Mouse (Mus musculus): Measurements from ENCODE around the gene 4930402H24Rik. TPM values are rescaled to one million over a fixed set of nuclear protein-coding genes. Genes with fewer than 3 reads are reported as not detected.

4930402H24Rik gene
- polyA plus RNA-seq, 1 experiment = 18.0 TPM

GRCm38 (mm10) chr2:130663342-130663741 lies 242.9 kb downstream of the 4930402H24Rik start:
- peaks cover 4% of the 10 kb centered on the region for H3K36me3 ChIP-seq (ENCODE audit: control insufficient read depth, insufficient read depth, low read length, poor library complexity, severe bottlenecking)
- TF ChIP-seq CTCF (IDR thresholded peaks at IDR 0.05; ENCODE audit: low read depth, low read length) = no peak
- no peak for TF ChIP-seq EP300 (IDR thresholded peaks at IDR 0.05; ENCODE audit: insufficient read depth, low read depth, low read length)
- TF ChIP-seq POLR2A (IDR thresholded peaks at IDR 0.05; ENCODE audit: insufficient read depth, low read length) = no peak
- H3K4me1 ChIP-seq (ENCODE audit: control insufficient read depth, insufficient read depth, low read length) = no peaks in the 10 kb centered on the region
- H3K27me3 ChIP-seq (ENCODE audit: control insufficient read depth, insufficient read depth, low read length, poor library complexity, severe bottlenecking) = no peaks in the 10 kb centered on the region
- no peaks in the 10 kb centered on the region for H3K9me3 ChIP-seq (replicated peaks; ENCODE audit: control insufficient read depth, insufficient read depth, low read length, poor library complexity, severe bottlenecking)
- H3K9ac ChIP-seq (ENCODE audit: low read depth, poor library complexity, severe bottlenecking) = peak overlapping the region; percentile 87
- no peak overlapping the region for H3K27ac ChIP-seq (ENCODE audit: insufficient read depth, low read length)
- H3K4me3 ChIP-seq (ENCODE audit: low read depth, low read length) = peak overlapping the region; percentile 89

- Histone ChIP-seq H3K4me3 (ENCODE audit: low read depth, low read length) (no peak overlapping the region), H3K36me3 (ENCODE audit: control insufficient read depth, insufficient read depth, low read length, poor library complexity, severe bottlenecking) (peaks cover 16% of the 10 kb centered on the region), H3K9me3 (replicated peaks; ENCODE audit: control insufficient read depth, insufficient read depth, low read length, poor library complexity, severe bottlenecking) (no peaks in the 10 kb centered on the region), H3K27me3 (ENCODE audit: control insufficient read depth, insufficient read depth, low read length, poor library complexity, severe bottlenecking) (no peaks in the 10 kb centered on the region), H3K4me1 (ENCODE audit: control insufficient read depth, insufficient read depth, low read length) (no peaks in the 10 kb centered on the region), H3K27ac (ENCODE audit: insufficient read depth, low read length) (no peak overlapping the region), H3K9ac (ENCODE audit: low read depth, poor library complexity, severe bottlenecking) (no peak overlapping the region)
- TF ChIP-seq POLR2A (IDR thresholded peaks at IDR 0.05; ENCODE audit: insufficient read depth, low read length) (no peak), EP300 (IDR thresholded peaks at IDR 0.05; ENCODE audit: insufficient read depth, low read depth, low read length) (no peak), CTCF (IDR thresholded peaks at IDR 0.05; ENCODE audit: low read depth, low read length) (no peak)
Observed at GRCm38 (mm10) chr2:130658530-130658929, 247.7 kb downstream of the 4930402H24Rik start.

- Histone ChIP-seq H3K36me3 (ENCODE audit: control insufficient read depth, insufficient read depth, low read length, poor library complexity, severe bottlenecking) (peaks cover 16% of the 10 kb centered on the region), H3K27me3 (ENCODE audit: control insufficient read depth, insufficient read depth, low read length, poor library complexity, severe bottlenecking) (no peaks in the 10 kb centered on the region), H3K9ac (ENCODE audit: low read depth, poor library complexity, severe bottlenecking) (no peak overlapping the region), H3K4me1 (ENCODE audit: control insufficient read depth, insufficient read depth, low read length) (no peaks in the 10 kb centered on the region), H3K9me3 (replicated peaks; ENCODE audit: control insufficient read depth, insufficient read depth, low read length, poor library complexity, severe bottlenecking) (no peaks in the 10 kb centered on the region), H3K27ac (ENCODE audit: insufficient read depth, low read length) (no peak overlapping the region), H3K4me3 (ENCODE audit: low read depth, low read length) (no peak overlapping the region)
- TF ChIP-seq EP300 (IDR thresholded peaks at IDR 0.05; ENCODE audit: insufficient read depth, low read depth, low read length) (no peak), POLR2A (IDR thresholded peaks at IDR 0.05; ENCODE audit: insufficient read depth, low read length) (no peak), CTCF (IDR thresholded peaks at IDR 0.05; ENCODE audit: low read depth, low read length) (no peak)
Observed at GRCm38 (mm10) chr2:130657541-130657940, 248.7 kb downstream of the 4930402H24Rik start.

- H3K9ac ChIP-seq (ENCODE audit: low read depth, poor library complexity, severe bottlenecking) = no peak overlapping the region
- no peaks in the 10 kb centered on the region for H3K4me1 ChIP-seq (ENCODE audit: control insufficient read depth, insufficient read depth, low read length)
- no peaks in the 10 kb centered on the region for H3K9me3 ChIP-seq (replicated peaks; ENCODE audit: control insufficient read depth, insufficient read depth, low read length, poor library complexity, severe bottlenecking)
- no peak for TF ChIP-seq POLR2A (IDR thresholded peaks at IDR 0.05; ENCODE audit: insufficient read depth, low read length)
- no peak for TF ChIP-seq EP300 (IDR thresholded peaks at IDR 0.05; ENCODE audit: insufficient read depth, low read depth, low read length)
- no peak for TF ChIP-seq CTCF (IDR thresholded peaks at IDR 0.05; ENCODE audit: low read depth, low read length)
- no peaks in the 10 kb centered on the region for H3K27me3 ChIP-seq (ENCODE audit: control insufficient read depth, insufficient read depth, low read length, poor library complexity, severe bottlenecking)
- peaks cover 16% of the 10 kb centered on the region for H3K36me3 ChIP-seq (ENCODE audit: control insufficient read depth, insufficient read depth, low read length, poor library complexity, severe bottlenecking)
- H3K27ac ChIP-seq (ENCODE audit: insufficient read depth, low read length) = no peak overlapping the region
- H3K4me3 ChIP-seq (ENCODE audit: low read depth, low read length) = no peak overlapping the region
Observed at GRCm38 (mm10) chr2:130656536-130656935, 249.7 kb downstream of the 4930402H24Rik start.

Other genes with a start within 250 kb of the 4930402H24Rik start
- gene Ddrgk1, start 241.7 kb downstream of the 4930402H24Rik start, polyA plus RNA-seq (2011; ENCODE audit: insufficient read depth, insufficient read length, low read depth, missing spikeins) = 38.9 and 39.3 TPM in 2 replicates
- 137 and 139 TPM in 2 replicates for gene Itpa, start 238.8 kb downstream of the 4930402H24Rik start, polyA plus RNA-seq (2011; ENCODE audit: insufficient read depth, insufficient read length, low read depth, missing spikeins)
- gene Slc4a11, start 208.9 kb downstream of the 4930402H24Rik start, polyA plus RNA-seq (2011; ENCODE audit: insufficient read depth, insufficient read length, low read depth, missing spikeins) = 27.1 and 29.9 TPM in 2 replicates
- gene Atrn, start 89 bp upstream of the 4930402H24Rik start, polyA plus RNA-seq (2011; ENCODE audit: insufficient read depth, insufficient read length, low read depth, missing spikeins) = 9.8 and 11.1 TPM in 2 replicates
- 0.73 TPM in 1 of 2 replicates, not detected in the other for gene Gfra4, start 136.7 kb upstream of the 4930402H24Rik start, polyA plus RNA-seq (2011; ENCODE audit: insufficient read depth, insufficient read length, low read depth, missing spikeins)
- 0.37 TPM in 1 of 2 replicates, not detected in the other for gene Adam33, start 157.4 kb upstream of the 4930402H24Rik start, polyA plus RNA-seq (2011; ENCODE audit: insufficient read depth, insufficient read length, low read depth, missing spikeins)
- 0.16 TPM in 1 of 2 replicates, not detected in the other for gene Siglec1, start 180.4 kb upstream of the 4930402H24Rik start, polyA plus RNA-seq (2011; ENCODE audit: insufficient read depth, insufficient read length, low read depth, missing spikeins)
- gene Hspa12b, start 220.9 kb upstream of the 4930402H24Rik start, polyA plus RNA-seq (2011; ENCODE audit: insufficient read depth, insufficient read length, low read depth, missing spikeins) = 1.9 and 2.2 TPM in 2 replicates
- not detected in 2 replicates for gene Gm11037, start 227.1 kb upstream of the 4930402H24Rik start, polyA plus RNA-seq (2011; ENCODE audit: insufficient read depth, insufficient read length, low read depth, missing spikeins)